Mouse (Mus musculus) bone marrow macrophage, adult 2 months (primary cell): ENCODE data around the gene Parn.

ENCODE experiments used
- CTCF ChIP-seq: IDR thresholded peaks from 2 replicates; pipeline ENCODE4 v1.5.1; 2012; ENCODE audit warnings: low read depth, mild to moderate bottlenecking, low read length, moderate library complexity
- POLR2A ChIP-seq: IDR thresholded peaks from 2 replicates; pipeline ENCODE4 v1.6.1; 2012; ENCODE audit warnings: mild to moderate bottlenecking, low read depth, low read length, borderline replicate concordance

DNA sequence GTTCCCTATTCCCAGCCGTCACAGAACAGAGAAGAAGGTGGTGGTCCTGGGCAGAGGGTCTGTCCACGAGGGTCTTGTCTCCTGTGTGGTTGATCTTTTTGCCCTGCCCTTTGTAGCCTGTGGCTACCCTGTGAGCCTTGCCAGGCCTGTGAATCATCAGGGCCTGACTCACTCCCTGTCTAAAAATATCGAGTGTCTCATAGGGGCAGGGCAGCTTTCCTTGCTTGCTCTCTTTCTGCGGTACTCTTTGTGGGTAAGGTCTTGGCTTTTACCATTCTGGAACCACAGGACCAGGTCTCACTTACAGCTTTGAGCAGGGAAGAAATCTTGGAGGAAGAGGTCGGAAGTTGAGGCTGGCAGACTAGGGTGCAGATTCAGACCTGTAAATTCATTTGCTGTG lies 162.9 kb downstream of the Parn start:
- TF ChIP-seq CTCF (no peak), POLR2A (no peak)
